Mouse (Mus musculus) liver, embryonic 14 days (tissue): ENCODE measurements around the gene Ncor1. TPM values are rescaled to one million over a fixed set of nuclear protein-coding genes. Genes with fewer than 3 reads are reported as not detected.

Experiments
- polyA plus RNA-seq: library from polyadenylated mRNA; depleted of rRNA; stranded (reverse); fragments of >200 nt; gene quantifications from 2 replicates; pipeline ENCODE4 v1.2.3, GENCODE M21; 2012; rRNA removed

The Ncor1 gene
- polyA plus RNA-seq = 35.9 and 37.3 TPM in 2 replicates

DNA sequence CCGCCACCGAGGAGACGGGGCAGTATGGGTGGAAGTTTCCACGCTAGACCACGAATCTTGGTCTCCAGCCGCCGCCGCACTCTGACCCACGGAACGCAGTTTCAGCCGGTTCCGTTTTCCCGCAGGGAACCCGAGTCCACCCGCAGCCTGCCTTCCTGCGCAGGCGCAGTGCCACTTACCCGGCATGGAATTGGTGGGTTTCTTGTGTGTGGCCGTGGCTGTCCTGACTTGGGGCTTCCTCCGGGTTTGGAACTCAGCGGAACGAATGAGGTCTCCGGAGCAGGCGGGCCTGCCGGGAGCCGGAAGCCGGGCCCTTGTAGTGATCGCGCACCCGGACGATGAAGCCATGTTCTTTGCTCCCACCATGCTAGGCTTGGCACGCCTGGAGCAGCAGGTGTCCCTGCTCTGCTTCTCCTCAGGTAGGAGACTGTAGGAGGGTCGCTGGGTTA, at the start of gene Ncor1, which contains the start of gene Pigl:
Ncor1 (minus strand) TSS at position 266 of the 449 bp plus-strand sequence.
Pigl (plus strand) TSS at position 185 of the 449 bp plus-strand sequence.

DNA sequence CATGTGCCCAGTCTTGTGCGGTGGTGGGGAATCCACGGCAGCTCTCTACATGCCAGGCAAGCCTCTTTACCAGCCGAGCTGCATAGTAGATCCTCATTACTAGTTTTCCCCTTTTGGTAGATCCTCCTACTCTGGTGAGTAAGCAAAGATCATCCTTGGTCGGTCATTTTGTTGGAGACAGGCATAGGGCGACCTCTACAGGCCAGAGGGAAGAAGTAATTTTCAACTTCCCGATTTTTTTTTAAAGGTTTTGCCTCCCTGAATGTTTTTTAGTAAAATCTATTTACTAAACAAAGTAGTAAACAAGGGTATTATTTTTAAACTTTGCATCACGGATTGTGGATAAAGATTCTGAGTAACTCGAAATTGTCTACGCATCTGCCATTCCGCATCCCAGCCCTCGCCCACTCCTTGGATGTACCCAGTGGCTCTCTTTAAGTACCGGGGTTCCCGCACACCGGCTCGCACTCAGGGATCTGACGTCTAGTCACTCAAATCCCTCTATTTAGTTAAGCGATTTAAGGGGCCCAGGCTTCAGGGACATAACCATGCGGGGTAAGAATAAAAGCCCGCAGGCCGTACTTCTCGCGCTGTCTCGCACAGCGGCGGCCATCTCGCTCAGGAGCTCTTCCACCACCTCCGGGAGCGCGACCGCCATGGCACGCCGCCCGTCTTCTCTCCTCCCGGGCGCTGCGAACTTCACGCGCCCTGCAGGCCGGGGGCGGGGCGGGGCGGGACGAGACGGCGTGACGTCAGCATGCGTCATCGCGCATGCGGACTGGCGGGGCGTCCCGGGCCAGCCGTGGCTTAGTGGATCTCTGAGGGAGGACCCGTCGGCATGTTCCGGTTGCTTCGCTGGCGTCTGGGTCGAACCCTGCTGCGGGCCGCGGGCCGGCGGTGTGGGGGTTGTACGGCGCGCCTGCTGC, 177.4 kb downstream of the Ncor1 start, which contains the start of the genes Zswim7 and Ttc19:
Zswim7 (minus strand) TSS at position 701 of the 926 bp plus-strand sequence.
Ttc19 (plus strand) TSS at position 799 of the 926 bp plus-strand sequence.

Other genes with a start within 250 kb of the Ncor1 start
- gene Adora2b, start 209.6 kb downstream of the Ncor1 start, polyA plus RNA-seq = 0.21 and 0.28 TPM in 2 replicates
- gene Zswim7, start 177.2 kb downstream of the Ncor1 start, polyA plus RNA-seq = 7.0 and 7.6 TPM in 2 replicates
- 1.8 and 2.0 TPM in 2 replicates for gene Ttc19, start 177.1 kb downstream of the Ncor1 start, polyA plus RNA-seq
- gene Pigl, start 81 bp downstream of the Ncor1 start, polyA plus RNA-seq = 3.2 and 3.6 TPM in 2 replicates
- 24.1 and 27.2 TPM in 2 replicates for gene Cenpv, start 80.7 kb upstream of the Ncor1 start, polyA plus RNA-seq
- gene Ubb, start 92.6 kb upstream of the Ncor1 start, polyA plus RNA-seq = 918 and 1,034 TPM in 2 replicates
- 2.9 and 3.8 TPM in 2 replicates for gene Trpv2, start 115.9 kb upstream of the Ncor1 start, polyA plus RNA-seq
- 0.98 and 1.1 TPM in 2 replicates for gene Lrrc75a, start 190.0 kb upstream of the Ncor1 start, polyA plus RNA-seq
- 7.4 and 9.2 TPM in 2 replicates for gene Mmgt2, start 190.1 kb upstream of the Ncor1 start, polyA plus RNA-seq